Mouse (Mus musculus) central nervous system, embryonic 14 days (tissue): ENCODE data around the gene Daam1. TPM values are rescaled to one million over a fixed set of nuclear protein-coding genes. Genes with fewer than 3 reads are reported as not detected.

Source experiments
- polyA plus RNA-seq: library from polyadenylated mRNA; depleted of rRNA; stranded (reverse); fragments of >200 nt; gene quantifications from 2 replicates; pipeline ENCODE4 v1.2.3, GENCODE M21; 2012; rRNA removed

Gene Daam1
- 33.2 and 33.3 TPM in 2 replicates for polyA plus RNA-seq

DNA sequence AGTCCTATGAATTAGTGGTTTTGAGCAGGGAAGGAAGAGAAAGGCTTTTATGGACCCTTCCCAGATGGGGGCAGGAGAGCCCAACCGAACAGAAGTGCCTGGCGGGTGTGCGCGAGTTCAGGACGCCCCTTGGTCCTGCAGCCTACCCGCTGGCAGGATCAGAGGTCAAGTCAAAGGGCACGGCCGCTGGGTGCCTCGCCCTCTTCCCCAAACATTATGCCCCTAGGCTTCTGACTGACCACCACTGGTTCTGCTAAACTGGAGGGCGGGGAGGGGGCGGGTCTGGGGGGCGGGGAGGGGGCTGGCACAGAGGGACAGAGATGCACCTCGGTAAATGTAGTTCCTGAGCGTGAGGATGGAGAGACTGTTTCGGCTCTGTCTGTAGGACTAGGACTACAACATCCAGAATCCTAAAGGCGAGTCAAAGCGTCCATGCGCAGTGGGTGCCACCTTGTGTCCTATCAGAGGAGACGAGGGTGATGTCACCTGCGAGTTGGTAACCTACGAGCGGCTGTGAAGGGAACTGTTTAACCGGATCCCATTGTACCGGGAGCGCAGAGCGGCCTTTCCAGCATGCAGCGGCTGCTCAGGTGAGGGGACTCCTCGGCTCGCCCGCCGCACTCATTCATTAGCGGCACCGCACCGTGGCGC, at the start of gene Daam1:
Gene Daam1, plus strand, starts transcription at position 472 of the 651 bp plus-strand sequence.

Other genes starting within 250 kb of the Daam1 start
- gene Gpr135, start 240.0 kb downstream of the Daam1 start, polyA plus RNA-seq = 7.4 TPM in 2 replicates